8 mouse cellular contexts compared by ENCODE assay signal in the genomic region with DNA sequence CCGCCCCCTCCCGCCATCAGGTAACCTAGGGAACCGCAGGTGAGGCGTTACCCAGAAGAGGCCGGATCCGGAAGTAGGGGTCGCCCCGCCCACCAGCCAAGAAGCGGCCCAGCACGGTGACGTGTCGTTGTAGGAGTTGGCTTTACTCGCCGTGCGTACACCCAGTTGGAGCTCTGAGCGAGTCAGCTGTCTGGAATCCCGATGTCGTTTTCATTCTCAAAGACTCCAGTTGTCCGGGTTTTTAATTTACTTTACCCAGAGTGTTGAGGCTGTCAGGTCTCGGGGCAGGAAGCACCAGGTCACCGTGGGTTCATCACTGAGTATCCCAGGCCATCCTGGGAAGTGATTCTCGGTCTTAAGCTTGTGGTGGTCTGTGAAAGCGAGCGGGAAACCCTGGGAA. TPM values are rescaled to one million over a fixed set of nuclear protein-coding genes. Genes with fewer than 3 reads are reported as not detected.
DNase-seq lines count a peak whose midpoint lies in the region; ATAC-seq lines count a peak whose summit lies in the region.

No protein-coding gene starts in this region.

- no peaks in the 10 kb centered on the region for H3K9me3 ChIP-seq in heart, embryonic 13.5 days
- H3K9me3 ChIP-seq in liver, embryonic 12.5 days (replicated peaks), result no peaks in the 10 kb centered on the region
- H3K9me3 ChIP-seq in stomach, embryonic 15.5 days, result no peaks in the 10 kb centered on the region

- H3K27me3 ChIP-seq in heart, embryonic 13.5 days (replicated peaks), result no peaks in the 10 kb centered on the region
- H3K27me3 ChIP-seq in liver, embryonic 12.5 days (replicated peaks), result no peaks in the 10 kb centered on the region
- no peaks in the 10 kb centered on the region for H3K27me3 ChIP-seq in stomach, embryonic 15.5 days (replicated peaks)

- H3K4me2 ChIP-seq in heart, embryonic 13.5 days, result peak overlapping the region; percentile 88
- peak overlapping the region; percentile 89 for H3K4me2 ChIP-seq in liver, embryonic 12.5 days
- H3K4me2 ChIP-seq in stomach, embryonic 15.5 days, result peak overlapping the region; percentile 84

- H3K9ac ChIP-seq in heart, embryonic 13.5 days, result peak overlapping the region; percentile 84
- peak overlapping the region; percentile 75 for H3K9ac ChIP-seq in liver, embryonic 12.5 days
- H3K9ac ChIP-seq in stomach, embryonic 15.5 days, result peak overlapping the region; percentile 30; the same call in 1 of the 2 replicates

- WGBS in heart, embryonic 13.5 days, result under 1% methylated on average over 24 of the region's 24 CpGs
- 2% methylated on average over 24 of the region's 24 CpGs for WGBS in liver, embryonic 12.5 days (ENCODE audit: insufficient replicate concordance)
- under 1% methylated on average over 24 of the region's 24 CpGs for WGBS in stomach, embryonic 15.5 days

- peaks cover 9% of the 10 kb centered on the region for H3K4me1 ChIP-seq in brown adipose tissue, adult 24 weeks (ENCODE audit: control insufficient read depth, insufficient read depth, insufficient read length, low read length)
- H3K4me1 ChIP-seq in heart, embryonic 13.5 days, result peaks cover 38% of the 10 kb centered on the region
- H3K4me1 ChIP-seq in liver, embryonic 12.5 days, result peaks cover 36% of the 10 kb centered on the region
- H3K4me1 ChIP-seq in stomach, embryonic 15.5 days, result peaks cover 20% of the 10 kb centered on the region; the same call in 1 of the 2 replicates

- ATAC-seq in heart, embryonic 13.5 days (ENCODE audit: extremely low read depth, insufficient number of reproducible peaks, low FRiP score, low TSS enrichment), result peak; percentile 92
- ATAC-seq in liver, embryonic 12.5 days, result peak; percentile 88
- peak; percentile 94 for ATAC-seq in stomach, embryonic 15.5 days (ENCODE audit: insufficient read depth, low FRiP score, low read depth)

- peak overlapping the region; percentile 68 for H3K4me3 ChIP-seq in brown adipose tissue, adult 24 weeks (ENCODE audit: insufficient read depth, low read depth, low read length)
- H3K4me3 ChIP-seq in heart, embryonic 13.5 days, result peak overlapping the region; percentile 100
- peak overlapping the region; percentile 100 for H3K4me3 ChIP-seq in liver, embryonic 12.5 days
- peak overlapping the region; percentile 44 for H3K4me3 ChIP-seq in stomach, embryonic 15.5 days (replicated peaks)

- peak overlapping the region; percentile 93 for H3K27ac ChIP-seq in brown adipose tissue, adult 24 weeks (replicated peaks; ENCODE audit: low read depth, low read length)
- H3K27ac ChIP-seq in heart, embryonic 13.5 days (replicated peaks), result peak overlapping the region; percentile 97
- peak overlapping the region; percentile 95 for H3K27ac ChIP-seq in liver, embryonic 12.5 days
- peak overlapping the region; percentile 93 for H3K27ac ChIP-seq in stomach, embryonic 15.5 days

- peak; percentile 98 for DNase-seq in CD4-positive, CD25-positive, alpha-beta regulatory T cell, adult 2 months (ENCODE audit: low read depth, low spot score)
- peak; percentile 47 for DNase-seq in fat pad, adult 2 months (ENCODE audit: extremely low read depth, low read depth, low spot score)
- DNase-seq in kidney, postnatal 10 days, result peak; percentile 97
- DNase-seq in natural killer cell, adult 2 months (ENCODE audit: low spot score in 2 of 2), result peak; percentile 91 to 96

- no peaks in the 10 kb centered on the region for H3K36me3 ChIP-seq in heart, embryonic 13.5 days
- peaks cover 8% of the 10 kb centered on the region; the same call in 1 of the 2 replicates for H3K36me3 ChIP-seq in liver, embryonic 12.5 days
- H3K36me3 ChIP-seq in stomach, embryonic 15.5 days, result no peaks in the 10 kb centered on the region

RNA-seq across cellular contexts. Expression of a gene that starts 2.0 kb away (rescaled TPM):
- polyA plus RNA-seq in brown adipose tissue, adult 24 weeks (2012; ENCODE audit: insufficient read depth, insufficient read length, missing spikeins), result 47.6 and 48.6 TPM in 2 replicates
- polyA plus RNA-seq in heart, embryonic 13.5 days (2015; fragmentation: Nextera tagmentation; extraction: Ambion mirVana), result 115 and 124 TPM in 2 replicates
- 91.1 and 92.6 TPM in 2 replicates for polyA plus RNA-seq in liver, embryonic 12.5 days (2016; fragmentation: Nextera tagmentation; extraction: Ambion mirVana)
- polyA plus RNA-seq in stomach, embryonic 15.5 days (2015; fragmentation: Nextera tagmentation; extraction: Ambion mirVana), result 186 and 206 TPM in 2 replicates

Comparison
In these comparisons a context has a peak if more than half of its experiments do, and no peak if none do; other contexts are left out.
1. Peak in every context shown above with its lines: DNase-seq, ATAC-seq, H3K4me3 ChIP-seq and H3K27ac ChIP-seq.
2. DNase-seq: peak in every context shown above with its lines; median percentile 98 in CD4-positive, CD25-positive, alpha-beta regulatory T cell, adult 2 months; 97 in kidney, postnatal 10 days; 94 in natural killer cell, adult 2 months; 47 in fat pad, adult 2 months.
3. H3K4me3 ChIP-seq: peak in every context shown above with its lines; median percentile 100 in heart, embryonic 13.5 days; 100 in liver, embryonic 12.5 days; 68 in brown adipose tissue, adult 24 weeks; 44 in stomach, embryonic 15.5 days.
4. H3K9ac ChIP-seq: peak in every context shown above with its lines; median percentile 84 in heart, embryonic 13.5 days; 75 in liver, embryonic 12.5 days; 30 in stomach, embryonic 15.5 days.